Mouse (Mus musculus) mammary gland, adult 2 months (tissue): ENCODE results near the gene Cdh1. TPM values are rescaled to one million over a fixed set of nuclear protein-coding genes. Genes with fewer than 3 reads are reported as not detected.

Experiments used
- polyA plus RNA-seq: library from polyadenylated mRNA; depleted of rRNA; stranded (reverse); fragments of >200 nt; gene quantifications from 2 replicates; pipeline ENCODE4 v1.2.3, GENCODE M21; 2012; ENCODE audit warnings: low replicate concordance; rRNA removed

Cdh1 gene
- polyA plus RNA-seq: 31.3 and 44.0 TPM in 2 replicates

DNA sequence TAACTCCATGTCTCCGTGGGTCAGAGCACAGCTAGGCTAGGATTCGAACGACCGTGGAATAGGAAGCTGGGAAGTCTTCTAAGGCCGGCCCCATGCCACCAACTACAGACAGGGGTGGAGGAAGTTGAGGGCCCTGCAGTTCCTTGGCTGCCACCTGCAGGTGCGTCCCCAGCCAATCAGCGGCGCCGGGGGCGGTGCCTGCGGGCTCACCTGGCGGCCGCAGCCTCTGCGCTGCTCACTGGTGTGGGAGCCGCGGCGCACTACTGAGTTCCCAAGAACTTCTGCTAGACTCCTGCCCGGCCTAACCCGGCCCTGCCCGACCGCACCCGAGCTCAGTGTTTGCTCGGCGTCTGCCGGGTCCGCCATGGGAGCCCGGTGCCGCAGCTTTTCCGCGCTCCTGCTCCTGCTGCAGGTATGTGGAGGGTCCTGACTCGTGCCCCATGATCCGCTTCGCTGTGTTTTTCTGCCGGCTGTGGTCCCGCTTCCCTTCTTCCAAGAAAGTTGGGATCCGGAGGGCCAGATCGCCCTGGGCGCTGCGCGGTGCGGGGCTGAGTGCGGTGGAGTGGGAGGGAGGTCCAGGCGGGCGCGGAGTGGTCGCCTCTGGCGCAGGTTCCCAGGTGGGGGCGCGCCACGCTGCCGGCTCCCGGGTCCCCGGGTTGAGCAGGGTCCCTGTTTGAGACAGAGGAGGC lies at the start of gene Cdh1:
Gene Cdh1 (plus strand): TSS at position 221 of the 689 bp plus-strand sequence.

DNA sequence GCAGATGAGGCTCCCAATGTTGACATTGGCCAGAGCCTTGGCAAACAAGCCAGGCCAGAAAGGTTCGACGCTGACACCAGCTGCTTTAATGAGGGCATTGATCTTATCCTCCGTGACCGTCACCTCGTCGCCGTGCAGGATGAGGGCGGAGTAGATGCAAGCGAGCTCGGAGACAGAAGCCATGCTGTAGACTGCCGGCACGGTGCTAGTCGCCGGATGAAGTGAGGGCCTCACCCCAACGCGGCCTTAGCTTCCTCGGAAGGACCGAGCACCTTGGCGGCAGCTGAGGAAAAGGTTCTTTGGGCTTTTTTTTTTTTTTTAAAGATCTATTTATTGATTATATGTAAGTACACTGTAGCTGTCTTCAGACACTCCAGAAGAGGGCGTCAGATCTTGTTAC lies 30.0 kb upstream of the Cdh1 start, which contains the start of gene Gm10073:
Gene Gm10073 (minus strand): TSS at position 294 of the 400 bp plus-strand sequence.

DNA sequence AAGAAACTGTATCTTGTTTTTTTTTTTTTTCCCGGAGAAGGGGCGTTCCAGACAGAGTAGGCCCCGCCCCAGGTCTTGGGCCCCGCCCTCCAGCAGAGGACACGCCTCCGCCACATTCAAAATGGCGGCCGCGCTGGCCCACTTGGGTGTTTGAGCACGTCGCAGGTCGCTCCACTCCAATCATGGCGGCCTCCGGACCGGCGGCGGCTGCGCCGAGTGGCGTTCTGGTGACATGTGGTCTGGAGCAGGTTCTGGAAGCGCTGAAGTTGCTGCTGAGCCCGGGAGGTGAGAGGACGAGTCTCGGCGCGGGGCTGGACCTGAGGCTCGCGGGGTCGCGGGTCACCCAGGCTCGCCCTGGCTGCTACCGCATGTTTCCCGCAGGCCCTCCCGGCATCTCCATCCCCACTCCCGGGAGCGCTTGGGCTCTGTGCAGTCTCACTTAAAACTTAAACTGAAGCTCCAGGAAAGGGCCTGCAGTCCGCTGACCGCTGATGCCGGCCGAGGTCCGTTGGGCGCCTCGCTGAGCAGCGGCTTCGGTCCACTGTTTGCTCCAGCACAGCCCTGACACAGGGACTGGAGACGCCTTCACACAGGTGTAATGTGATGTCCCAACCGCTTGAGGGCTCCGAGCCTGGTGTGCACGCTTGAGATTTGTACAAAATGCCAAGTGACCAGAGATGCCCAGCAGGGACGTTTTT lies 80.0 kb downstream of the Cdh1 start, which contains the start of gene Tango6:
Gene Tango6 (plus strand): TSS at position 98 of the 698 bp plus-strand sequence.

Other genes with a start within 250 kb of the Cdh1 start
- 2.5 and 2.9 TPM in 2 replicates for gene Zfp90, start 188.0 kb upstream of the Cdh1 start, polyA plus RNA-seq
- gene 6030452D12Rik, start 102.8 kb upstream of the Cdh1 start, polyA plus RNA-seq: not detected in 2 replicates
- gene Cdh3, start 92.5 kb upstream of the Cdh1 start, polyA plus RNA-seq: 5.2 and 6.1 TPM in 2 replicates
- gene Gm10073, start 29.9 kb upstream of the Cdh1 start, polyA plus RNA-seq: 46.8 and 91.3 TPM in 2 replicates
- gene Tango6, start 79.7 kb downstream of the Cdh1 start, polyA plus RNA-seq: 4.8 and 6.1 TPM in 2 replicates